In genomic region chr2:59862618-59863017, GRCm38 (mm10) we compare ENCODE assay signal across 22 mouse cellular contexts. TPM values are rescaled to one million over a fixed set of nuclear protein-coding genes. Genes with fewer than 3 reads are reported as not detected.
DNase-seq lines count a peak whose midpoint lies in the region; ATAC-seq and TF ChIP-seq lines count a peak whose summit lies in the region.
"Had no signal": no experiment of that assay in that cellular context is flagged by ENCODE, and none has a peak within 500 bp of the region (broad histone marks: within the 10 kb centered on the region; RNA-seq: fewer than 3 reads in every experiment).

No protein-coding gene starts in this region.

- no peak overlapping the region for H3K4me2 ChIP-seq in CH12.LX (ENCODE audit: insufficient read depth, low read depth, poor library complexity, severe bottlenecking)
- no peak overlapping the region for H3K4me2 ChIP-seq in hindbrain, postnatal 0 days (ENCODE audit: low read depth, low read length)

- TF ChIP-seq EP300 in CH12.LX (IDR thresholded peaks at IDR 0.05; ENCODE audit: low read length), result no peak

- 58% methylated on average over 6 of the region's 6 CpGs for WGBS in liver, adult 2 months
- 89% methylated on average over 6 of the region's 6 CpGs for WGBS in hindbrain, postnatal 0 days

- H3K9ac ChIP-seq in liver, adult 2 months (ENCODE audit: low read depth, low read length), result no peak overlapping the region
- H3K9ac ChIP-seq in CH12.LX (ENCODE audit: insufficient read depth, low read depth) (no peak overlapping the region), ES-E14 (ENCODE audit: insufficient read depth, low read depth, low read length, poor library complexity, severe bottlenecking) (no peak overlapping the region)
- H3K9ac ChIP-seq in hindbrain, postnatal 0 days (replicated peaks; ENCODE audit: low read length), result no peak overlapping the region

- in situ Hi-C loops in CH12.LX (cut with MboI; ENCODE audit: low pct_ligation_motif_present, low pct_unique_long_range_greater_than_20kb, low sequenced_read_pairs), result no loop called here
- in situ Hi-C loops in ES-E14 (cut with MboI; ENCODE audit: low sequenced_read_pairs in 2 of 2, unreplicated experiment in 2 of 2), result no loop called here

- H3K9me3 ChIP-seq in CH12.LX (replicated peaks; ENCODE audit: low read length) (no peaks in the 10 kb centered on the region), ES-E14 (ENCODE audit: control insufficient read depth, insufficient read depth, low read depth, low read length) (no peaks in the 10 kb centered on the region)
- no peaks in the 10 kb centered on the region for H3K9me3 ChIP-seq in hindbrain, postnatal 0 days (ENCODE audit: low read length)
- H3K9me3 ChIP-seq: G1E had no signal

- no peak for ATAC-seq in hindbrain, postnatal 0 days
- ATAC-seq: activated CD4-positive, CD25-positive, alpha-beta regulatory T cell, adult 4 months; CD4-positive, CD25-positive, alpha-beta regulatory T cell, adult 4 months; Patski had no signal

- no peak overlapping the region for H3K27ac ChIP-seq in liver, adult 2 months (replicated peaks; ENCODE audit: insufficient read depth, low read depth, low read length)
- no peak overlapping the region for H3K27ac ChIP-seq in CH12.LX (ENCODE audit: insufficient read depth, low read depth)
- no peak overlapping the region for H3K27ac ChIP-seq in ES-E14 (ENCODE audit: insufficient read depth, low read depth, low read length, poor library complexity, severe bottlenecking)
- no peak overlapping the region for H3K27ac ChIP-seq in hindbrain, postnatal 0 days

- H3K4me3 ChIP-seq in liver, adult 2 months (ENCODE audit: insufficient read depth, low read depth, low read length), result no peak overlapping the region
- H3K4me3 ChIP-seq in CH12.LX (replicated peaks in 1 of 3; ENCODE audit: low read depth in 2 of 3, low read length in 2 of 3, poor library complexity in 1 of 3), result no peak overlapping the region
- H3K4me3 ChIP-seq in ES-E14 (ENCODE audit: insufficient read depth in 1 of 2, low read depth in 1 of 2, low read length in 2 of 2, poor library complexity in 1 of 2, severe bottlenecking in 1 of 2), result no peak overlapping the region
- H3K4me3 ChIP-seq in hindbrain, postnatal 0 days (ENCODE audit: low read length), result no peak overlapping the region

- TF ChIP-seq CTCF in liver, adult 2 months (IDR thresholded peaks at IDR 0.05; ENCODE audit: low read depth, low read length), result no peak
- TF ChIP-seq CTCF in CH12.LX (conservative IDR thresholded peaks at IDR 0.05 in 1 of 2, IDR thresholded peaks at IDR 0.05 in 1 of 2; ENCODE audit: low read depth in 2 of 2, low read length in 2 of 2), result no peak
- no peak for TF ChIP-seq CTCF in hindbrain, postnatal 0 days (IDR thresholded peaks at IDR 0.05; ENCODE audit: low read depth)

- DNase-seq in liver, adult 2 months (ENCODE audit: extremely low read depth, low read depth, low spot score), result peak; percentile 66
- no peak for DNase-seq in liver
- no peak for DNase-seq in CH12.LX (ENCODE audit: extremely low read depth)
- DNase-seq in ES-E14 (ENCODE audit: low read depth, low spot score), result no peak
- DNase-seq in kidney, postnatal 4 days, result no peak
- DNase-seq in hindbrain, postnatal 0 days (ENCODE audit: low spot score), result no peak
- DNase-seq: adrenal gland, adult 2 months; adrenal gland, adult 8-10 months; adrenal gland, postnatal 10 days; adrenal gland, postnatal 14 days; adrenal gland, postnatal 25 days; adrenal gland, postnatal 36 days; B cell, adult 2 months; cerebellum, adult 11 months; cerebellum, adult 11-12 months; cerebellum, adult 18-20 months; cerebellum, adult 2 months; cerebellum, adult 8-10 months had no signal

- no peak for TF ChIP-seq POLR2A in liver, adult 2 months (IDR thresholded peaks at IDR 0.05; ENCODE audit: extremely low read depth, insufficient read depth, low read length)
- no peak for TF ChIP-seq POLR2A in CH12.LX (IDR thresholded peaks at IDR 0.05; ENCODE audit: low read depth, low read length)

- no peaks in the 10 kb centered on the region for H3K79me2 ChIP-seq in liver, adult 2 months (ENCODE audit: control insufficient read depth, insufficient read depth, low read length)
- H3K79me2 ChIP-seq in CH12.LX (replicated peaks; ENCODE audit: control insufficient read depth, extremely low read depth, insufficient read depth, poor library complexity, severe bottlenecking), result no peaks in the 10 kb centered on the region

- no peaks in the 10 kb centered on the region for H3K27me3 ChIP-seq in liver, adult 2 months (ENCODE audit: control insufficient read depth, insufficient read depth, low read length)
- H3K27me3 ChIP-seq in CH12.LX (replicated peaks), result no peaks in the 10 kb centered on the region
- no peaks in the 10 kb centered on the region for H3K27me3 ChIP-seq in hindbrain, postnatal 0 days (ENCODE audit: insufficient read depth, low read length)
- H3K27me3 ChIP-seq: Patski had no signal

- TF ChIP-seq RAD21 in CH12.LX (IDR thresholded peaks at IDR 0.05; ENCODE audit: low read depth, low read length), result no peak

- dilution Hi-C loops in CH12.LX (cut with MboI; ENCODE audit: extremely low pct_ligation_motif_present, extremely low pct_unique_long_range_greater_than_20kb, low sequenced_read_pairs), result no loop called here

- no peaks in the 10 kb centered on the region for H3K36me3 ChIP-seq in liver, adult 2 months (ENCODE audit: control insufficient read depth, insufficient read depth, low read length)
- H3K36me3 ChIP-seq in CH12.LX (replicated peaks in 1 of 2; ENCODE audit: control insufficient read depth in 1 of 2, insufficient read depth in 1 of 2, low read length in 1 of 2) (peaks cover 0 to 3% of the 10 kb centered on the region in 2 experiments), ES-E14 (ENCODE audit: control insufficient read depth, insufficient read depth, low read length, poor library complexity, severe bottlenecking) (peaks cover 4% of the 10 kb centered on the region; the same call in 1 of the 2 replicates)
- H3K36me3 ChIP-seq in hindbrain, postnatal 0 days (ENCODE audit: insufficient read depth, low read length), result no peaks in the 10 kb centered on the region

- no peaks in the 10 kb centered on the region for H3K4me1 ChIP-seq in liver, adult 2 months (ENCODE audit: control insufficient read depth, insufficient read depth, low read length)
- H3K4me1 ChIP-seq in CH12.LX (ENCODE audit: control insufficient read depth in 1 of 2, insufficient read depth in 2 of 2) (no peaks in the 10 kb centered on the region), ES-E14 (ENCODE audit: control insufficient read depth in 2 of 2, insufficient read depth in 2 of 2, low read length in 2 of 2, poor library complexity in 1 of 2) (peaks cover 0 to 1% of the 10 kb centered on the region in 2 experiments; a peak in 1 of 4 replicates)
- H3K4me1 ChIP-seq in hindbrain, postnatal 0 days (ENCODE audit: insufficient read depth, low read length), result no peaks in the 10 kb centered on the region

TF ChIP-seq in CH12.LX, 34 proteins besides CTCF, POLR2A, EP300 and RAD21:
- TF ChIP-seq ELF1 (IDR thresholded peaks at IDR 0.05; ENCODE audit: low read depth, low read length) (no peak), MAFK (IDR thresholded peaks at IDR 0.05; ENCODE audit: insufficient replicate concordance, low read length) (0 out of 2 replicates have a peak, but pooled peaks have one; percentile 61)

TF ChIP-seq in ES-E14, 5 proteins besides CTCF, POLR2A, EP300 and RAD21:
- TF ChIP-seq MAFK (IDR thresholded peaks at IDR 0.05; ENCODE audit: insufficient read depth, low read depth, low read length), result peak; percentile 67
- TF ChIP-seq ZNF384 (IDR thresholded peaks at IDR 0.05; ENCODE audit: low read depth, low read length), result no peak

RNA-seq across cellular contexts. Expression of gene Wdsub1, which starts 19.8 kb away (rescaled TPM):
- 7.7 and 12.1 TPM in 2 replicates for total RNA-seq in liver, adult 2 months (2014; rRNA removed)
- 11.1 and 23.7 TPM in 2 replicates for polyA plus RNA-seq in liver, adult 2 months (2012; rRNA removed)
- total RNA-seq in CH12.LX (2012; rRNA removed) (8.9 and 13.5 TPM in 2 replicates), CH12.LX (2014; rRNA removed) (7.9 and 12.9 TPM in 2 replicates), ES-E14 (2012; rRNA removed) (20.7 and 26.5 TPM in 2 replicates)
- polyA plus RNA-seq in CH12.LX (2012; ENCODE audit: insufficient read length, low read depth), result 8.2 and 9.6 TPM in 2 replicates
- 38.4 and 84.9 TPM in 2 replicates for total RNA-seq in hindbrain, postnatal 0 days (2014; rRNA removed)
- 23.0 and 24.1 TPM in 2 replicates for polyA plus RNA-seq in hindbrain, postnatal 0 days (2015; fragmentation: Nextera tagmentation; extraction: Ambion mirVana)
